Mouse (Mus musculus): Measurements from ENCODE around the gene Klrg2. TPM values are rescaled to one million over a fixed set of nuclear protein-coding genes. Genes with fewer than 3 reads are reported as not detected.
"Not testable (repeated sequence)": the region's sequence is repeated elsewhere in the genome, so short reads cannot be mapped to it uniquely, and the experiment has no call there.

Gene Klrg2
- not detected for polyA plus RNA-seq (2017; shearing (Covaris generic))

DNA sequence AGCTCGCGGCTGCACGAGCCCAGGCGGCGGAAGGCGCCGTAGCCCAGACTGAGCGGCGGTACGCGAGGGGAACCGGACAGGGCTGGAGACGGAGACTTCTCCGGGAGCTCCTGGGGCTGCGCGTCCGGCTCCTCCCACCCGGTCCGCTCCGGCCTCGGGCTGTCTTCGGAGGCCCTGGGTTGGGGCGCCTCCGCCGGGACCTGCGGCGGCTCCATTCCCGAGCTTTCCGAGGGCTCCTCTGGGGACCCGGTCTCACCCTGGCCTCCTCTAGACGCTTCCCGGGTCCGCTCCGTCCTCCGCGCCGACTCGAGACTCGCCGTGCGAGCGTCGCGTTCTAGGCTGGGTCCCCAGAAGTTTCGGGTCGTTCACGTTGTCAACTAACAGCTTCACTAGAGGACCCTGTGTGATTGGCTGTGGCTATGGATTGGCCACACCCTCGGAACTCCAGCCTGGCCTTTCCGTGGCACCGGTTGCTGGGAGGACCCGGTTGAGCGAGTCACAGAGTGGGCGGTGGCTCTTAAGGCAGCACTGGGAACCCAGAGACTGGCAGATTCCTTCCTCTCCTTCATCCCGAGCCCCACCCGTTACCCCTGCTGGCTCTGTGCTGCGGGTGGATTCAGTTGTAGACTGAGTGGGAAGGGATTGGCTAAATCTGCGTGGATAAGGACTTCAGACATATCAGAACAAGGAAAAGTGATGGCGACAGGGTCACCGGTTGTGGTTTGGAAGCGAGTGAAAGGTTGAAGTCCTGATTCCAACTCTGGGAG is at the start of gene Klrg2:
Gene Klrg2, minus strand, starts transcription at position 391 of the 767 bp plus-strand sequence.
- peak; percentile 19 for ATAC-seq

DNA sequence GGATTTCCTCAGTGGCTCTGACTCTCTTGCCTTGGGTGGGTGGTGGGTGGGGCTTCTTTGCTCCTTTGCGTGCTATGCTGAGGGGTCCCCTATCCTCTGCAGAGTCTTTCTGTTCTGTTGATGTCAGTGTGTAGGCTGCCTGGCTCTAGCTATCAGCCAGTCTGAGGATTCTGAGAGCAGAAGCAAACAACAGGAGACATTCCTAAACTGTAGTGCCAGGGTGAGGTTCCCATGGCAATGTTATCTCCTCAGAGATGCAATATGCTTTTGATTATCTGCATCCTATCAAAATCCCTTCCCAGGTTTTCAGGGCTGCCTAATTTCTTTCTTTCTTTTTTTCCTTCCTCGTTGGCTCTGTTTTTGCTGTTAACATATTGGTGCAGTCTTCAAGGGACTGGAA is 45.5 kb upstream of the Klrg2 start:
- ATAC-seq, result no peak

DNA sequence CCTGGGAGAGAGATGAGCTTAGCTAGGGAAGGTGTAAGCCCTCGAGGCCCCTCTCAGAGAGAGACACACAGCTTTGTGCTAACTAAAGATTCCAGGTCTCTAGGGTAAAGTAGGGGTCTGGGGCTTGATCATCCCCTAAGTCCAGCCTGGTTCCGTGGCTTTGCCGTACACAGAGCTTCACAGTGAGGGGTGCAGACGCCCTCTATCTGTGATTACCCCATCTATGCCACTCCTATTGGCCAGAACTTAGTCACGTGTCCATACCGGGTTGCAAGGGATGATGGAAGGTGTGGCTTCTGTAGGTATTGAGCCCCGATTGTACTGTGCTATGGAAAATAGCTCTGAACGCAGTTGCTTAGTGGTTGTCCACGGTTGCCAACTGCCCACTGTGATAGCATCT is 40.6 kb upstream of the Klrg2 start:
- no peak for ATAC-seq

DNA sequence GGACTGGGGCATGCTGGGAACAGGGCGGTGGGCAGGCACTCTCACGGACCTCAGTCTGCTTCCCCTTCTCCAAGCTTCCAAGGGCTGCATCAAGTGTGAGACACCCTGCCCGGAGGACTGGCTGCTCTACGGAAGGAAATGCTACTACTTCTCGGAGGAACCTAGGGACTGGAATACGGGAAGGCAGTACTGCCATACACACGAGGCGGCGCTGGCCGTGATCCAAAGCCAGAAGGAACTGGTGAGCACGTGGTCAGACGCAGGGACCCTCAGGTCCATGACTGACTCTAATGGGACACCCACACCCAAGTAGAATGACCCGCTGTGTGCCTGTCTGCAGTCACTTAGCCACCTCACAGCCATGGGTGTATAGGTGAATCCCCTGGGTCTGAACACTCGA is 39.7 kb upstream of the Klrg2 start:
- no peak for ATAC-seq

DNA sequence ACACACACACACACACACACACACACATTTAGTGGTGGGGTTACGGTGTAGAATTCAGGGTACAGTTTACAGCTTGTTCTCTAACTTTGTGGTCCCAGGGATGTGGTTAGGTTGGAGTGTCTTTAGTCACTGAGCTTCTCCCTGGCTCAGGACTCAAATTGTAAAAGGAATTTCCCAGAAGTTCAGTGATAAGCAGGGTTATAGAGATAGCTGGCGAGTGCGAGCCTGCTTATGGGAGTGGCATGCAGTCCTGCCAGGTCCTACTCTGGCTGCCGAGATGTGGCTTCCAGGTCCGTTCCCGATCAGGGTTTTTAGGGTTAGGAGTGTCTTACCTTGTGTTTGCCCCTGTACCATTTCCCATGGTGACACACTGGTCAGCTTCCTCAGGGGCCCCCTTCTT is 39.2 kb upstream of the Klrg2 start:
- no peak for ATAC-seq

DNA sequence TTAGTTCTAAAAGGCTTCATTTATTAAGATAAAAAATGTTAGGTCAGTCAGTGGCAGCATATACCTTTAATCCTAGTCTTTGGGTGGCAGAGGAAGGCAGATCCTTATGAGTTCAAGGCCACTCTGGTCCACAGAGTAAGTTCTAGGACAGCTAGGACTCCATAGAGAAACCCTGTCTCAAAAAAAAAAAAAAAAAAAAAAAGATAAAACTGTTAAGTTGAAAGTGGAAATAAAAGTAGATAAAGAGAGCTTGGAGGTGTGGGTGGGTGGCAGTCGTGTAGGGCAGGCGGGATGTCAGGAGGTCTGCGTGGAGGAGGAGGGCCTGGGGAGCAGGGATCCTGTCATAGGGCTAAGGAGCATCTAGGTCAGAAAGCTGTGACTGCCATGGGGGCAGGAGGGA is 35.0 kb upstream of the Klrg2 start:
- ATAC-seq, result no peak

DNA sequence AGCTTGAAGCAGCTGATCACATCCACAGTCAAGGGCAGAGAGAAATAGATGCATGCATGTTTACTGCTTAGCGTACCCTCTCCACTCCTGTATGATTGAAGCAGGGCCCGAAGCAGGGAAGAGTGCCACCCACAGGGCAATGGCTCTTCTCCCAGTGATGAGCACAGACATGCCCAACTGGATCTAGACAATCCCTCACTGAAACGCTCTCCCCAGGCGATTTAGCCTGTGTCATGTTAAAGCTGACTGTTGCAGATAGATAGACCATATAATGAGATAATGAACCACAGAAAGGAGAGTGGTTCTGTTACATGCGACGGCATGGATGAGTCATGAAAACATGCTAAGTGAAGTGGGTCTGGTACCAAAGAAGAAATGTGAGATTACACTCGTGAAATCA is 34.2 kb upstream of the Klrg2 start:
- no peak for ATAC-seq

DNA sequence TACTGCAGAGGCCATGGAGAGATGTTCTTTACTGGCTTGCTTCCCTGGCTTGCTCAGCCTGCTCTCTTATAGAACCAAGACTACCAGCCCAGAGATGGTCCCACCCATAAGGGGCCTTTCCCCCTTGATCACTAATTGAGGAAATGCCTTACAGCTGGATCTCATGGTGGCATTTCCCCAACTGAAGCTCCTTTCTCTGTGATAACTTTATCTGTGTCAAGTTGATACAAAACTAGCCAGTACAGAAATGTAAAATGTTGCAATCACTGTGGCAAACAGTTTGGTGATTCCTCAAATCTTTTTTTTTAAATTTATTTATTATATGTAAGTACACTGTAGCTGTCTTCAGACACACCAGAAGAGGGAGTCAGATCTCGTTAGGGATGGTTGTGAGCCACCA is 33.4 kb upstream of the Klrg2 start:
- not testable (repeated sequence) for ATAC-seq

DNA sequence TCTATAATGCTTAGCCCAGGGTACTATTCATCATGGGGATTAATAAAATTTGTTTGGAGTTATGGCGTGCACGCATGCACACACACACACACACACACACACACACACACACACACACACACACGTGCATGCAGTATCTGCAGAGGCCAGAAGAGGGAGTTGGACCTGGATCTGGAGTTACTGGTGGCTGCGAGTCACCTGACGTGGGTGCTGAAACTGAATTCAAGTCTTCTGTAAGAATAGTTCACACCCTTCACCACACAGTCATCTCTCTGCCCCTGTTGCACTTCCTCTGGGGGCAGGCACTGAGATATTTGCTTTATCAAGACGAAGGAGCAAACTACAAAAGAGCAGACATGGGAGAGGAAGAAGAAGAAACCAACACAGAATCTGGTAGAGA is 32.5 kb upstream of the Klrg2 start:
- ATAC-seq, result peak; percentile 54

DNA sequence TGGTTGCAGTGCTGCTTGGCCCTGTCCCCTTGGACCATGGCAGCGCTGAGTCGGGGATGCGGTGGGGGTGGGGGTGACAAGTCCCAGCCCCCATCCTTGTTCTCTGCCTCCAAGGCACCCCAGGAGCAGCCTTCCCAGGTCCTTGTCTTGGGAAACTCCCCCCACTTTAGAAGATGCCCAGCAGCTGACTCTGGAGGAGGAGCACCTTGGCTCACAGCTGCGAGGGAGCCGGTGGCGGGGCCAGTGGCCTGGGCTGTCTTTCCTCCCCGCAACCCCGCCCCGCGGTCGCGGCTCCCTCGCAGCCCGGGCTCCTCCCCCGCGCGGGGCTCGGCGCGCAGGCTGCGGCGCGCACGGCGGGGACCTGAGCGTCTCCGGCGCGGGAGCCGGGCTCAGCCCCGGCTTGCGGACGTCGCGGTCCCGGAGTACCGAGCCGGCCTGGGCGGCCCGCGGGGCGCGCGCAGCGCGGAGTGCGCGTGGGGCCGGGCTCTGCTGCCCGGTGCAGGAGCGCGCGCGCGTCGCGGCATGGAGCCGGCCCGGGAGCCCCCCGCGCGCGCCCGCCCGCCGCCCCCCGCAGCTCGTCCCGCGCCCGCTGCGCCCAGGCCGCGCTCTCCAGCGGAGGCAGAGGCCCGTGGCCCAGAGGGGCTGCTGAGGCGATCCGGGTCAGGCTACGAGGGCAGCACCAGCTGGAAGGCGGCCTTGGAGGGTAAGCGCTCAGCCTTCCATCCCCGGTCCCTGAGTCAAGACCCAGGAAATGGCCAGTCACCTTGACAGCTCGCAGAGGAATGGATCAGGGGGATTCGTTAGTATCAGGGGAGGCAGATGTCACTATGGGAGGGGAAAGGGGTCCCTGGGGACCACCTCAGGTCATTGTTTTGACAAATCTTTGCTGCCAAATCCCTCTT is 25.9 kb upstream of the Klrg2 start, which contains the start of gene Clec2l:
Gene Clec2l, plus strand, starts transcription at position 356 of the 902 bp plus-strand sequence.
- no peak for ATAC-seq

DNA sequence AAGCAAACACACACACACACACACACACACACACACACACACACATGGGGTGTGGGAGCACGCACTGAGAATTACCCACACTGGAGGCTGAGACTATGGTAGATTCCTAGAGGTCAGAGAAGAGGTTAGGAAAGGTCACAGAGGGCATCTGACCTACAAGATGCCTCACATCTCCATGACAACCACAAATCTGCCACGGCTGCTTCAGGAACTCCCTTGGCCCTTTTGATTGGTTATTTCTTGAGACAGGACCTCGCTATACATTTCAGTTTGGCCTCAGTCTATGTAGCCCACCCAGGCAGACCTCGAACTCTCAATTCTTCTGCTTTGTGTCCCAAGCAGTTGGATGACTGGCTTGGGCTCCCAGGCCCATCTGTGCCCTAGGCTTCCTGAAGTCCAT is 24.6 kb upstream of the Klrg2 start:
- ATAC-seq, result no peak

DNA sequence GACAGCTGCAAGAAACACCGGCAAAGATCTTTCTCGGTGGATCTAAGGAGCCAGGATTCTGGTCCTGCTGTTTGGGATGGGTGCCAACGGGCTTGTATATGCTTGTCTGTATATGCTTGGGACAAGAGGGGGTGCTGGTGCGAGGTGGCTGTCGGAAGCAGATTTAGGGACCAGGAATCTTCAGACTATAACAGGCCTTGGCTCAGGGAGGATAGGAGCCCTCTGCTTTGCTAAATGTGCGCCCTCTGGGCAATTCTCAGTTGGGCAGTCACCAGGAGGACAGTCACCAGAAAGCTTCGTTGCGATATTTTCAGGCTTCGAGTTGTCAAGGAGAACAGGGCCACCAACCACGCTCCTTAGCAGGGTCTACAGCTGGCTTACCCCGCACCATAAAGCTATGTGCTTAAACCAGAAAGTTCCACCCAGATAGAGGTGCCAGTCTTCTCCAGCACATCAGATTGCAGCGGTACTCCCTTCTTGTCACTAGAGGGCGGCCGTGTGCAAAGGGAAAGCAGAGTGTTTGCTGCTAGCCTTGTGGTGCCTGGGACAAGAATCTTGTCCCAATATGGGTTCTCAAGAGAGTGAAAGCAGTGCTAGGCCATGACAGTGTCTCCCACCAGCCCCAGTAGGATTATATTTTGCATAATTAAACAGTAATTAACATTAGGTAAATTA is 13.4 kb upstream of the Klrg2 start:
- peak; percentile 63 for ATAC-seq

DNA sequence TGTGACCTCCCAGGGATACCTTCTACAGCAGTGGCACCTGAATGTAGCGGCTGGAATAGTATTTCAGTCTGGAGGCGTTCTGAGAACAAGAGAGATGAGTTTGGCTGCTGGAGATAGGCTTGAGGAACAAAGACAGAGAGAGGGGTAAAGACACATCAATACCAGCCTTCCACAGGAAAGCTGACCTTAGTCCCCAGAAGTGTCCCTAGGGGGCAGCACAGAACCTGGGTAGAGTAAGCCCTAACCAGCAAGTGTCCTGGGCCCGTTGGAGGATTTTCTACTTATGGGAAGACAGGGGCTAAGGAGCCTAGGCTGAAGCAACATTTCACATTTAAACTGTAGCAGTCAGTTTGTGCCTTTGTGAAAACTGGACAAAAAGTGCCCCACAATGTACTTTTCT is 12.5 kb upstream of the Klrg2 start:
- ATAC-seq, result no peak

DNA sequence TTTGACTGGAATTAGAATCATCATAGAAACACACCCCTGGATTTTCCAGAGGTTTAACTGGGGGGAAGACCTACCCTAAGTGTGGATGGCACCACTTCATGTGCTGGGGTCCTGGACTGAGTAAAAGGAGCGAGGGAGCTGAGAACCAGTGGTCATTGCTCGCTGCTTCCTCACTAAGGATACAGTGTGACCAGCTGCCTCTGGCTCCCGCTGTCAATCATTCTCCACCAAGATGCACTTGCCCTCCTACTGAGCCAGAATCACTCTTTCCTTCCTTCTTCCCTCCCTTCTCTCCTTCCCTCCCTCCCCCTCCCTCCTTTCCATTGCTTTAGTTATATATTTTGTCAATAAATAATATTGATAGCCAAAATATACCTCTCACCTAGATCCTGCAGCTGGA is 6.0 kb upstream of the Klrg2 start:
- ATAC-seq, result no peak

DNA sequence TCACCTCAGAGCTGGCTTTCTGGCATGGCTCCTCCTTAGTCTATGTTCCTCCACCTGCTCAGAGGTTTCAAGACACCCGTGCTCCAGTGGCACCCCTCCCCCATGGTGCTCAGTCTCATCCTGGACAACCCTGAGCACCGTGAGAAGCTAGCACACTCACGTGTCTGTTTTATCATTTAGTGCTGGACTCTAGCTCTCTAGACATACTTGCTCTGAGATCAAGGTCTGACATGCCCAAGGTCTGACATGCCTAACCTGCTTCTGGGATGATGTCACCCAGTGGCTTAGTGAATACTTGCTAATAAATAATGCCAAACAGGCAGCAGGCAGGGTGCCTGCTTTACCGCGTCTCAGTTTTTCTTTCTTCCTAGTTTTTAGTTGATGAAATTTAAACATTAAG is 5.6 kb upstream of the Klrg2 start:
- ATAC-seq, result no peak

DNA sequence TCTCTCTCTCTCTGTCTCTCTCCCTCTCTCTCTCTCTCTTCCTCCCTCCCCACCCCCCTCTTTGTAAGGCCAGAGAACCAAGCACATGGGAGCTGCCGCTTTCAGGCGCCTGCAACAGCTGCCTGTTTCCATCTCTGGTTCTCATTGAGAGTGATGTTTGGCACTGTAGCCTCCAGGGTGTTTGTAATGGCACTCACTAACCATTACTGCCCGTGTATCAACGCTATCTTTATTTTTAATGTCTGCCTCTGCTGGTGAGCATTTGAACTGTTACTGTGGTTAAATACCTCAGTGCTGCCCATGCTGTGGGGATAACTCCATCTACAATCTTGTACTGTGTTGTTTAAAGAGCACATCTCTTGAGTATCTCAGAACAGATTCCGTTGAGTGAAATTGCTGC is 4.6 kb upstream of the Klrg2 start:
- no peak for ATAC-seq

DNA sequence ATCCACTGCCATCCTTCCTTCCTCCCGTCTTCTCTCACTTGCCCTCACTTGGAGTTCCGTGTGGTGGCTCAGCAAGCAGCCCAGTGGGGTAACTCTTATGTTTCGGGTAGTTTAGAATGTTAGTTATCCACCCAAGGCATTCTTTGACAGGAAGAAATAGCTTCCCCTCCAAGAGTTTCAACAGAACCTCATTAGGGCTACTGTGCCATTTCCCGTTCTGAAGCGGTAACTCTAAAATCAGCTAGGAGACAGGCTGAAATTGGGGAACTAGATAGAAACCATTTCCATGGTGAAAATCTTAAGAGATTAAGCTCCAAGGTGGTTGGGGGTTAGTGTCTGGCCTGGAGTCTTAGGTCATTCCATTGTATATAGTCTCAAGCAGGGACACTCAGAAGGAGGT is 4.2 kb upstream of the Klrg2 start:
- no peak for ATAC-seq

DNA sequence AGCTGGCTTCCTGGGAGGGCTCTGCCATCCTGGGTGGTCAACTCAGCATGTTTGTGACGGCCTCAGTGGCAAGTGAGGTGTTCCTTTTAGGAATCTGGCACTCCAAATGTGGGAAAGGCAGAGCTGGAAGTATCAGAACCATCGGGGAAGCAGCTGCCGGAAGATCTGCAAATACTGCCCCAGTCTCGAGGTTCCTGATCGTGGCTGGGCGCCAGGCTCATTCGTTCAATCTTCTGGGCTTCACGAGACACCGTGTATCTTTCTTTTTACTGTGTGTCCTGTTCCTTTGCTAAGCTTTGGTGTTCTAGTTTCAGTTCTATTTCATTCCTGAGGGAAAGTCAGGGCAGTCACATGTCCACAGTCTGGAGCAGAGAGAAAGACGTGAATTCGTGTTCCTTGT is 3.4 kb upstream of the Klrg2 start:
- ATAC-seq, result no peak

DNA sequence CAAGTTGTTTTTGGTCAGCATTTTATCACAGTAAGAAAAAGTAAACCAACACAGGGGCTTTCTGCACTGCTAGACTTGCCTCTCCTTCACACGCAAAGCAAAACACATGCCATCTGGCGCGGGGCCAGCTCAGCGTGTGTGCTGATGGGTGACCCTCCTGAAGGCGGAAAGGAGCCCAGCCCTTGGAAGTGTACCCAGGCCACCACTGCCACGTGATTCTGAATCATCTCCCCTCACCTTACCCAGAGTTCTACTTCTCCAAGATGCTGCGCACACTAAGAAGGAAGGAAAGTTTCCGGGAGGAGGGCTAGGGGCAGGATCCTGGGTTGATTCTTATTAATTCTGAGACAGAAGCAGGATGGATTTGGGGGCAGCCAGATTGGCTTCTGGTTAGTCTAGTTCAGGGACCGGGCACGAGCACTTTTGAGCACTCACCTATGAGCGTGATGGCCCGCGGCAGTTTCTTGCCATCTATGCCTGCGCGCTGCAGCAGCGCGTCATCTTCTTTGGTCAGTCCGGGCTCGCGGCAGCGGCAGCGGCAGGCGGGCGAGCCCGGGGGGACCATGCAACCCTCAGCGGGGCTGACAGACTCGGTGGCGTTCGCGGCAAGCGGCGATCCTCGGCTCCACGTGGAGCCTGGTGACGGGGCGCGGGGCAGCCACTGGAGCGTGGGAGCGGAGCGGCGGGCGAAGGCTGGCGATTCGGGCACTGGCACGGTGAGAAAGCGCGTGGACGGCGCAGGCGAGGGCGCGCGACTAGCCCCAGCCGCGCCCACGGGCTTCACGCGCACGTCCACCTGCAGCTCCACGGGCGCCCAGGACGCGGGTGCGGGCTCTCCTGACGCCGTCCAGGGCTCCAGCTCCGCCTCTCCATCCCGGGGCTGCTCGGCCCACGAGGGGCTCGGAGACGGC is 846 bp downstream of the Klrg2 start:
- ATAC-seq, result no peak

DNA sequence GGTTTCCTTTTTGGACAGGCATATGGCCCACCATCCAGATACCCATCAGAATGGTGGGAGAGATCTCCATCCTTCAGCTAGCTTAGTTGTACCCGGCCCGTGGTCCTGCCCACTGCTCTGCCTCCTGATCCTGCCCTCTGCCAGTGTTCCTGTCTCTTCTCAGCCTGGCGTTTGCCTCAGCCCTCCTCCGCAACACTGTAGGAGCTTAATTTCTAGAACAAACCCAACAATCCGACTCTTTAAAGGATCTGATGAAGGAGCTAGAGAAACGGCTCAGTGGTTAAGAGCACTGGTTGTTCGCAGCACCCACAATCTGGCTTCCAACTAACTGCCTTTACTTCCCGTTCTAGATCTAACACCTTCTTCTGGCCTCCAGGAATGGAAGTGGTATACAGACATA is 2.6 kb downstream of the Klrg2 start:
- ATAC-seq, result no peak

DNA sequence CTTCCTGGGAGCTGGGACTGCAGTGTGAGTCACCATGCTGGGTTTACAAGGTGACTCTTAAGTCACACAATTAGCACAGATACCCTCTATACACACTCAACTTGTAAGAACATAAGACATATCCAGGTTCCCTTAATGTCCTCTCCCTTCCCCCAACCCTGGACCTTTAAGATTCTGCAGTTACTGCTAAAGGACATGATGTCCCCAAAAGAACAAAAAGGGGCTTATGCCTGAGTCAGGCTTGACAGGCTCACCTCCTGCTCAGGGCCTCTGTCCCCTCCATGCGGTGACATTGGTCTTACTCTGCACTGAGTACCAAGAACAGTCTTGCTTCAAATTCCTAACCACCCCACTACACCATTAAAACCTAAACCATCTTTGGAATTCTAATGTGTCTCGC is 4.2 kb downstream of the Klrg2 start:
- no peak for ATAC-seq

DNA sequence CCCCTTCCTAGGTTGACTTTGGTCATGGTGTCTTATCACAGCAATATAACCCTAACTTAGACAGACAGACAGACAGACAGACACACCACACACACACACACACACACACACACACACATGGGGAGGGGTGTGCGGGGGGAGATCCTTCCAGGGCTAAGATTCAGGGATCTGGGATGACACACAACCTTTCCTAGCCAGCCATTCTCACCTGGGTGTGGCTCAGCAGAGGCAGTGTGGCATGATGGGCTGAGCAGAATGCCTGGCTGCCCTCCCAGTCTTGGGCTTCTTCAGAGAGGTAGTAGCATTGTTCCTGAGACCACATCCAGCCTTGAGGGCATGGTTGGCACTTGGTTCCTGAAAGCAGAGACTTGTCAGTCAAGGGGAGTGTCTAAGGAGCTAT is 7.5 kb downstream of the Klrg2 start:
- no peak for ATAC-seq
